ENCODE assay signal across 8 mouse cellular contexts in genomic region chr10:34019302-34020075, GRCm38 (mm10). TPM values are rescaled to one million over a fixed set of nuclear protein-coding genes. Genes with fewer than 3 reads are reported as not detected.
DNase-seq lines count a peak whose midpoint lies in the region; ATAC-seq lines count a peak whose summit lies in the region.

Gene Rwdd1, minus strand, starts transcription at chr10:34019624.

- H3K9me3 ChIP-seq in heart, embryonic 14.5 days (ENCODE audit: control insufficient read depth, low read length) = no peaks in the 10 kb centered on the region
- no peaks in the 10 kb centered on the region for H3K9me3 ChIP-seq in liver, embryonic 13.5 days (replicated peaks)
- H3K9me3 ChIP-seq in stomach, embryonic 16.5 days (replicated peaks; ENCODE audit: control insufficient read depth, low read length) = no peaks in the 10 kb centered on the region

- H3K27me3 ChIP-seq in heart, embryonic 14.5 days (ENCODE audit: control insufficient read depth, insufficient read depth, low read length) = no peaks in the 10 kb centered on the region
- no peaks in the 10 kb centered on the region for H3K27me3 ChIP-seq in liver, embryonic 13.5 days
- no peaks in the 10 kb centered on the region for H3K27me3 ChIP-seq in stomach, embryonic 16.5 days (ENCODE audit: control insufficient read depth, insufficient read depth, low read length)

- peak within 1 kb of the TSS; percentile 77 for H3K4me2 ChIP-seq in heart, embryonic 14.5 days (ENCODE audit: low read length)
- H3K4me2 ChIP-seq in liver, embryonic 13.5 days = peak within 1 kb of the TSS; percentile 88
- H3K4me2 ChIP-seq in stomach, embryonic 16.5 days (ENCODE audit: low read depth, low read length) = peak within 1 kb of the TSS; percentile 71

- under 1% methylated on average over 82 of the region's 82 CpGs for WGBS in heart, embryonic 14.5 days
- under 1% methylated on average over 81 of the region's 82 CpGs for WGBS in liver, embryonic 13.5 days (ENCODE audit: insufficient replicate concordance)
- WGBS in stomach, embryonic 16.5 days = under 1% methylated on average over 80 of the region's 82 CpGs

- H3K4me1 ChIP-seq in heart, embryonic 14.5 days (ENCODE audit: control insufficient read depth in 2 of 2, insufficient read depth in 2 of 2, low read length in 2 of 2) = peaks cover 2 to 16% of the 10 kb centered on the region in 2 experiments
- peaks cover 43% of the 10 kb centered on the region for H3K4me1 ChIP-seq in liver, embryonic 13.5 days (replicated peaks)
- H3K4me1 ChIP-seq in stomach, embryonic 16.5 days (ENCODE audit: control insufficient read depth, insufficient read depth, low read length) = peaks cover 10% of the 10 kb centered on the region

- H3K4me3 ChIP-seq in heart, embryonic 14.5 days (ENCODE audit: control insufficient read depth in 1 of 2, insufficient read depth in 1 of 2, low read depth in 1 of 2, low read length in 2 of 2) = peak within 1 kb of the TSS; percentile 79 to 84
- H3K4me3 ChIP-seq in liver, embryonic 13.5 days (replicated peaks) = peak within 1 kb of the TSS; percentile 82
- peak within 1 kb of the TSS; percentile 69 for H3K4me3 ChIP-seq in stomach, embryonic 16.5 days (replicated peaks; ENCODE audit: low read length)

- peak within 1 kb of the TSS; percentile 90 for H3K9ac ChIP-seq in heart, embryonic 14.5 days (ENCODE audit: low read length)
- H3K9ac ChIP-seq in liver, embryonic 13.5 days = peak within 1 kb of the TSS; percentile 91
- H3K9ac ChIP-seq in stomach, embryonic 16.5 days (ENCODE audit: low read length) = peak within 1 kb of the TSS; percentile 84

- H3K27ac ChIP-seq in heart, embryonic 14.5 days (replicated peaks in 1 of 2; ENCODE audit: control insufficient read depth in 1 of 2, insufficient read depth in 1 of 2, low read depth in 2 of 2, low read length in 2 of 2) = peak within 1 kb of the TSS; percentile 97 to 98
- peak within 1 kb of the TSS; percentile 94 for H3K27ac ChIP-seq in liver, embryonic 13.5 days
- H3K27ac ChIP-seq in stomach, embryonic 16.5 days (ENCODE audit: low read length) = peak within 1 kb of the TSS; percentile 90

- peak; percentile 86 for DNase-seq in c-Kit-negative CD71-positive TER-119-positive erythroid progenitor cells, embryonic 14.5 days (ENCODE audit: low read depth, low spot score)
- peak; percentile 97 for DNase-seq in fibroblast of lung, adult 2 months (ENCODE audit: low read depth)
- DNase-seq in kidney, postnatal 14 days = peak; percentile 98
- DNase-seq in liver, embryonic 13.5 days = peak; percentile 98
- peak; percentile 98 for DNase-seq in neural tube, embryonic 10.5 days (ENCODE audit: extremely low spot score, low spot score)

- H3K36me3 ChIP-seq in heart, embryonic 14.5 days (ENCODE audit: control insufficient read depth, insufficient read depth, low read length) = 0 out of 2 replicates have a peak, but pooled peaks cover 5% of the 10 kb centered on the region
- peaks cover 9% of the 10 kb centered on the region; the same call in 1 of the 2 replicates for H3K36me3 ChIP-seq in liver, embryonic 13.5 days
- no peaks in the 10 kb centered on the region for H3K36me3 ChIP-seq in stomach, embryonic 16.5 days (ENCODE audit: control insufficient read depth, insufficient read depth, low read length)

- peak; percentile 87 for ATAC-seq in CD4-positive, CD25-positive, alpha-beta regulatory T cell, adult 4 months
- ATAC-seq in heart, embryonic 14.5 days (ENCODE audit: insufficient number of reproducible peaks, insufficient read depth, low FRiP score, low read depth) = peak; percentile 100
- ATAC-seq in liver, embryonic 13.5 days (ENCODE audit: low read depth) = peak; percentile 99
- peak; percentile 100 for ATAC-seq in stomach, embryonic 16.5 days (ENCODE audit: insufficient read depth, low FRiP score)

RNA-seq across cellular contexts. Expression of gene Rwdd1, which starts in this region (rescaled TPM):
- polyA plus RNA-seq in CD4-positive, CD25-positive, alpha-beta regulatory T cell, adult 4 months (2017; shearing (Covaris generic)) = 10 to 100 TPM; 50.7 to 77.2 TPM
- polyA plus RNA-seq in heart, embryonic 14.5 days (2014; fragmentation: Nextera tagmentation; extraction: Ambion mirVana) = 107 and 109 TPM in 2 replicates
- 72.8 and 84.5 TPM in 2 replicates for polyA plus RNA-seq in liver, embryonic 13.5 days (2015; fragmentation: Nextera tagmentation; extraction: Ambion mirVana)
- polyA plus RNA-seq in stomach, embryonic 16.5 days (2015; fragmentation: Nextera tagmentation; extraction: Ambion mirVana) = 88.3 and 109 TPM in 2 replicates

Comparison
In these comparisons a context has a peak if more than half of its experiments do, and no peak if none do; other contexts are left out.
1. Peak in every context shown above with its lines: DNase-seq, ATAC-seq, H3K4me3 ChIP-seq and H3K27ac ChIP-seq.